Mouse (Mus musculus) ES-Bruce4 (cell line): ENCODE results near the gene Srgap3.

Source experiments
- CTCF ChIP-seq: IDR thresholded peaks from one replicate; pipeline ENCODE4 v1.8.1; 2011; ENCODE audit warnings: low read depth, low read length
- EP300 ChIP-seq: IDR thresholded peaks from 2 replicates; pipeline ENCODE4 v1.6.1; 2011; ENCODE audit warnings: low read depth, low read length; ENCODE audit not compliant: insufficient read depth

- TF ChIP-seq CTCF (no peak), EP300 (no peak)
These were observed 137.2 kb downstream of the Srgap3 start for GRCm38 (mm10) chr6:112809658-112810520.
